ENCODE assay signal across 9 mouse cellular contexts in genomic region chr12:81971042-81971883, GRCm38 (mm10).
DNase-seq lines count a peak whose midpoint lies in the region; ATAC-seq and TF ChIP-seq lines count a peak whose summit lies in the region.
"Had no signal": no experiment of that assay in that cellular context is flagged by ENCODE, and none has a peak within 500 bp of the region (broad histone marks: within the 10 kb centered on the region; RNA-seq: fewer than 3 reads in every experiment).

No protein-coding gene starts in this region.

- H3K9ac ChIP-seq in forebrain, embryonic 16.5 days (replicated peaks; ENCODE audit: low read depth, low read length) = no peak overlapping the region
- H3K9ac ChIP-seq in hindbrain, embryonic 12.5 days = no peak overlapping the region
- H3K9ac ChIP-seq: neural tube, embryonic 13.5 days had no signal

- peak overlapping the region; percentile 61 for H3K27ac ChIP-seq in layer of hippocampus, adult 2 months
- H3K27ac ChIP-seq in small intestine, adult 2 months (ENCODE audit: insufficient read depth, low read depth, low read length) = peak overlapping the region; percentile 68
- no peak overlapping the region for H3K27ac ChIP-seq in forebrain, embryonic 16.5 days (ENCODE audit: low read length)
- H3K27ac ChIP-seq in hindbrain, embryonic 12.5 days = no peak overlapping the region
- H3K27ac ChIP-seq: neural tube, embryonic 13.5 days had no signal

- intact Hi-C loops in left cerebral cortex, postnatal 36 days (cut with DNase I) = loop anchor here (5.0 kb wide), 1 partner anchor 174 kb away; no protein-coding TSS in a partner anchor

- no peaks in the 10 kb centered on the region for H3K9me3 ChIP-seq in forebrain, embryonic 16.5 days (ENCODE audit: control insufficient read depth, low read length)
- H3K9me3 ChIP-seq in hindbrain, embryonic 12.5 days (replicated peaks) = no peaks in the 10 kb centered on the region
- H3K9me3 ChIP-seq: neural tube, embryonic 13.5 days had no signal

- H3K36me3 ChIP-seq in small intestine, adult 2 months (ENCODE audit: control insufficient read depth, insufficient read depth, low read length) = peaks cover 61% of the 10 kb centered on the region
- H3K36me3 ChIP-seq in forebrain, embryonic 16.5 days (ENCODE audit: control insufficient read depth, insufficient read depth) = peaks cover 21% of the 10 kb centered on the region
- peaks cover 53% of the 10 kb centered on the region for H3K36me3 ChIP-seq in hindbrain, embryonic 12.5 days

- no peak overlapping the region for H3K4me3 ChIP-seq in layer of hippocampus, adult 2 months
- peak overlapping the region; percentile 37 for H3K4me3 ChIP-seq in small intestine, adult 2 months (ENCODE audit: low read depth, low read length)
- H3K4me3 ChIP-seq in forebrain, embryonic 16.5 days (replicated peaks; ENCODE audit: low read length) = no peak overlapping the region
- H3K4me3 ChIP-seq in hindbrain, embryonic 12.5 days = no peak overlapping the region
- H3K4me3 ChIP-seq: neural tube, embryonic 13.5 days had no signal

- no peaks in the 10 kb centered on the region for H3K4me1 ChIP-seq in small intestine, adult 2 months (ENCODE audit: control insufficient read depth, insufficient read depth, insufficient read length, low read length)
- H3K4me1 ChIP-seq in forebrain, embryonic 16.5 days (replicated peaks; ENCODE audit: control insufficient read depth, insufficient read depth, low read length) = no peaks in the 10 kb centered on the region
- no peaks in the 10 kb centered on the region for H3K4me1 ChIP-seq in hindbrain, embryonic 12.5 days
- H3K4me1 ChIP-seq: neural tube, embryonic 13.5 days had no signal

- H3K27me3 ChIP-seq in small intestine, adult 2 months (ENCODE audit: control insufficient read depth, insufficient read depth, low read length) = no peaks in the 10 kb centered on the region
- H3K27me3 ChIP-seq in forebrain, embryonic 16.5 days (replicated peaks; ENCODE audit: control insufficient read depth, insufficient read depth, low read length) = no peaks in the 10 kb centered on the region
- no peaks in the 10 kb centered on the region for H3K27me3 ChIP-seq in hindbrain, embryonic 12.5 days
- H3K27me3 ChIP-seq: neural tube, embryonic 13.5 days had no signal

- 81% methylated on average over 19 of the region's 19 CpGs for WGBS in small intestine, adult 2 months
- 88% methylated on average over 19 of the region's 19 CpGs for WGBS in forebrain, embryonic 16.5 days
- 92% methylated on average over 19 of the region's 19 CpGs for WGBS in hindbrain, embryonic 12.5 days

- no peak for ATAC-seq in forebrain, embryonic 16.5 days
- no peak for ATAC-seq in hindbrain, embryonic 12.5 days (ENCODE audit: low FRiP score)

- TF ChIP-seq CTCF in layer of hippocampus, adult 2 months (conservative IDR thresholded peaks at IDR 0.05) = no peak
- TF ChIP-seq CTCF in small intestine, adult 2 months (IDR thresholded peaks at IDR 0.05; ENCODE audit: extremely low read depth, insufficient read length, insufficient replicate concordance, low read depth, low read length) = no peak

- H3K4me2 ChIP-seq in forebrain, embryonic 16.5 days (ENCODE audit: low read length) = no peak overlapping the region
- H3K4me2 ChIP-seq in hindbrain, embryonic 12.5 days (replicated peaks) = no peak overlapping the region
- H3K4me2 ChIP-seq: neural tube, embryonic 13.5 days had no signal

- no peak for TF ChIP-seq POLR2A in small intestine, adult 2 months (IDR thresholded peaks at IDR 0.05; ENCODE audit: low read depth, low read length)

- no peak for DNase-seq in layer of hippocampus, adult 2 months (ENCODE audit: low spot score in 2 of 2)
- no peak for DNase-seq in layer of hippocampus, adult 8-10 months (ENCODE audit: low spot score in 2 of 2)
- peak; percentile 15 to 21 for DNase-seq in CD8-positive naive resting alpha-beta T cell, adult 2 months (ENCODE audit: low read depth in 2 of 2, low spot score in 2 of 2)
- DNase-seq in left cerebral cortex, postnatal 36 days (ENCODE audit: low spot score in 2 of 2) = peak; percentile 36 to 40
- no peak for DNase-seq in cerebellum, postnatal 25 days

Comparison
In these comparisons a context has a peak if more than half of its experiments do, and no peak if none do; other contexts are left out.
1. DNase-seq: peak in CD8-positive naive resting alpha-beta T cell, adult 2 months (2 of 2) and left cerebral cortex, postnatal 36 days (2 of 2); none in layer of hippocampus, adult 2 months (0 of 2), layer of hippocampus, adult 8-10 months (0 of 2) and cerebellum, postnatal 25 days (0 of 2).
2. H3K27ac ChIP-seq: peak in layer of hippocampus, adult 2 months (single experiment) and small intestine, adult 2 months (single experiment); none in forebrain, embryonic 16.5 days (single experiment) and hindbrain, embryonic 12.5 days (single experiment).